Mouse (Mus musculus) right cerebral cortex, postnatal 4 days (tissue): Measurements from ENCODE around the gene Zmynd15.
A peak's percentile ranks its signal among the peaks of the same experiment; 100 is the strongest.

ENCODE experiments used
- DNase-seq: peaks from one replicate; pipeline ENCODE4 v3.0.0-alpha.2; 2022

Zmynd15 gene

GRCm38 (mm10) chr11:70506962-70507515 is 47.8 kb downstream of the Zmynd15 start:
- DNase-seq: no peak

GRCm38 (mm10) chr11:70509753-70510564 is 50.7 kb downstream of the Zmynd15 start:
- DNase-seq: peak; percentile 50

DNA sequence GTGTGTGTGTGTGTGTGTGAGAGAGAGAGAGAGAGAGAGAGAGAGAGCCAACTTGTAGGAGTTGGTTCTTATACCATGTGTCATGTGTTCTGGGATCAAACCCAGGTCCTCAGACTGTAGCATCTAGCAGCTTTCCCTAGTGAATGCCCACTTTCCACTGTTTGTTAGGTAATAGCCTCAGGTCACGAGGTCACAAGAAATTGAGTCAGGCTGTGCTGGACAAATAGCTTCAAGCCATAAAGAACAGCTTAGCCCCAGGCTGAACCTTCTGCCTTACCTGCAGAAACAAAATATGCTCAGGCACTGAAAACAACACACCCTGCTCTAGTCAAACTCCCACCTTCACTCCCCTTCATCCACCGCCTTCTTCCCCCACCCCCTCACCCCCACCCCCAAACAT is 52.0 kb downstream of the Zmynd15 start:
- DNase-seq: no peak

GRCm38 (mm10) chr11:70511825-70512224 is 52.6 kb downstream of the Zmynd15 start:
- DNase-seq: no peak

- no peak for DNase-seq
Observed at GRCm38 (mm10) chr11:70512709-70513342, 53.6 kb downstream of the Zmynd15 start.

GRCm38 (mm10) chr11:70513520-70513919 is 54.3 kb downstream of the Zmynd15 start:
- no peak for DNase-seq

GRCm38 (mm10) chr11:70514288-70514687 is 55.1 kb downstream of the Zmynd15 start, which contains the start of gene Vmo1:
Gene Vmo1, minus strand, starts transcription at chr11:70514616.
- DNase-seq: no peak
